Mouse (Mus musculus): Measurements from ENCODE around the gene H2afv.

Gene H2afv

DNA sequence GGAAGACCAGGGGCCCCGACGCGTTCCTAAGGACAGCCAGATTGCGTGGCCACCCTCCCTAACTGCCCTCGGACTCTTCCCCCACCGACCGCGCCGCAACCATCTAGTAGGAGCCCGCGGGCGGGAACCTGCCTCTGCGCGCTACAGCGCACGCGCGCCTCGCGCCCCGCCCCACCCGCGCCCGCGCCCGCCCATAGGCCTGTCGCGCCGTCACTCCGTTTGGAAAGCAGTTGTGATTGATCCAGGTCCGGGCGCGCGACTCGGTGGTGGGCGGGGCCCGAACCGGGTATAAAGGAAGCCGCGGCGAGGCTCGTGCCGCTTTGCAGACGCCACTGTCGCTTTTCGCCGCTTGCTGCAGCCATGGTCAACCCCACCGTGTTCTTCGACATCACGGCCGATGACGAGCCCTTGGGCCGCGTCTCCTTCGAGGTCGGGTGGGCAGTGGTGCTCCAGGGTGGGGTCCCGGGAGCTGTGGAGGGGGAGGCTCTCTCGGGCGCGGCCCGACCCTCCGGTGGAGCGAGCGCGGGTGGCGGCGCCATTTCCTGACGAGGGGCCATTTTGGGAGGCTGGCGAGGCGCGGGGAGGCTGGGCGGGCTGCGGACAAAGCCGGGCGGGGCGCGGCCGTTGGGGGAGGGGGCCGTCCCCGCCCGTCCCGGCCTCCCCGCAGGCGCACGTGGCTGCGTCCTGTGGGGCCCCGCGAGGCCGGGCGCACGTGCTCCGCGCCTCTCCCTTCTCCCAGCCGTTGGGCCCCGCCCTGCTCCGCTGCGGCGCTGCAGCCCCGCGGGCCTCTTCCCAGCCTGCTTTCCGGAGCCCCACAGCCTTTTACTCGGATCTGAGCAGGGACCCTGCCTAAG is 28.5 kb downstream of the H2afv start:
- CTCF ChIA-PET: no interaction called here

DNA sequence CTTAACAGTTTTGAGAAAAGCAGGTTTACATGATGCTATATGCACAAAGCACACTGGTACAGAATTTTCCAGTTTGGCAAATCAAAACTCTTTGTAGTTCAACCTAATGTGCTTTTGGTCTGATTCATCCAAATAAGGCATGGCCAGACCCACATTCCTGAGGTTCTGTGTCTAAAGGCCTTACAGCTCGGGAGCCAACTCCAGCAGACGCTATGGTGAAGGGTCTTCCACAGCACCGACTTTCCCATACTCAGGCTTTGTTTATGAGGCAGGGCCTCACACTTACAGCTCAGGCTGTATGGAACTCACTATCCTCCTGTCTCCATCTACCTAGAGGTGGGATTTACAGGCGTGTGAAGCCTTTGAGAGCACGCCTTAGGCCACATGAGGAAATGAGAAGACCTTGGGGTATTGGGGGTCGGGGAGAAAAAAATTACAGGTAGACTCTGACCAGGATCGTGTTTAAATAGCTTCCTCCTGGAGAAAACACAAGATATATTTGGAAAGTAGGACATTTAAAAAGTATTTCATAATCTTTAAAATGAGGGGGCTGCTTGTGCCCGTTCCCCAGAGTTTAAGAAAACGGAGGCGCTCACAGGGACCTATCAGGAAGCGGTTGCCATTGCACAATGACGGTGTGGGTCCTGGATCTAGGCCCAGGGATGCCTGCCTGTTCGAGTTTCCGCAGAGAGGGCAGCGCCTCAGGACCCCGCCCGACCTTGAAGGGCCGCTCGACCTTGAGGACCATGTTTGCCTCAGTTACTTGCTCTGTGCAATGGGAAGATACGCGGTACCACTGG is 29.3 kb downstream of the H2afv start, which contains the start of gene Ppia:
Gene Ppia, plus strand, starts transcription at position 693 of the 800 bp plus-strand sequence.
- CTCF ChIA-PET: interaction anchor here (0.6 kb wide), 1 partner anchor 12 kb away, joined by 3 read pairs; no protein-coding TSS in a partner anchor

DNA sequence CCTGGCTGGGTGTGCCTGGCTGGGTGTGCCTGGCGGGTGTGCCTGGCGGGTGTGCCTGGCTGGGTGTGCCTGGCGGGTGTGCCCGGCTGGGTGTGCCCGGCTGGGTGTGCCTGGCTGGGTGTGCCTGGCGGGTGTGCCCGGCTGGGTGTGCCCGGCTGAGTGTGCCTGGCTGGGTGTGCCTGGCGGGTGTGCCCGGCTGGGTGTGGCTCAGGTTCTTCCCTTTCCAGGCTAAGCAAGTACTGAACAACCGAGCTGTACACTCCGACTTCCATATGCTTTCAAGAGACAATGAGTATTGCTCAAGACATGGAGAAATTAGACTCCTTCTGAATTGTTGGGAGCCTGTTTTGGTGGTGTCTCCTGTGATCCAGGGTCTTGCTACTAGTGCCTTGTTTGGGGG is 31.0 kb downstream of the H2afv start:
- CTCF ChIA-PET: interaction anchor here (0.5 kb wide), 2 partner anchors 221 to 365 kb away, joined by 5 to 7 read pairs; no protein-coding TSS in a partner anchor

DNA sequence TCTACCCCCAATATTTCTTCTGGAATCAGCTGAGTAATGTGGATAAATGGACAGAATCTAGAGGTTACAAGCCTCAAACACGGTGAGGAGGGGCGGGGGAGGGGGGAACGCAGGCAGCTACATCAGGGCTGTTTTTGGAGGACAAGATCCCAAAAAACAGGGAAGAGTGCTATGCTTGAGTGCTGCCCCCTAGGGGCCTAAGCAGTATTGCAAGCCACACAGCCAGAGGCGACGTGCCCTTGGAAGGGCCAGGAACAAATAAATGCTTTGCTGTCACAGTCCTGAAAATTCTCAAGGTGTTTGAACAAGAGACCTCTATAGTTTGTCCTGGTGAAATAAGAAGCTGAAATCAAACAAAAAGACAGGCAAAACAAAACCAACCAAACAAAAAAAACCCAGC is 32.6 kb downstream of the H2afv start:
- CTCF ChIA-PET: interaction anchor here (0.6 to 1.3 kb wide), 4 partner anchors 9 to 66 kb away, joined by 3 to 4 read pairs (median 4); no protein-coding TSS in a partner anchor

DNA sequence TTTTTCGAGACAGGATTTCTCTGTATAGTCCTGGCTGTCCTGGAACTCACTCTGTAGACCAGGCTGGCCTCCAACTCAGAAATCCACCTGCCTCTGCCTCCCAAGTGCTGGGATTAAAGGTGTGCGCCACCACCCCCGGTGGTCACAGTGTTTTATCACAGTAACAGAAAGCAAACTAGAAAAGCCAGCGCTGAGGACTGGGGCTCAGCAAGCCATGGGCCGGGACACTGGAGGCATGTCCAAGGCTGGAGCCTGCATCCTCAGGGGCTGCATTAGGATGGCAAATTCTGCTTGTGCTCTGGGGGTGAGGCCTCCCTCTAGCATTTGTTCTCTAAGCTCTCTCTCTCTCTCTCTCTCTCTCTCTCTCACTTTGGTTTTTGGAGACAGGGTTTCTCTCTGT is 33.5 kb downstream of the H2afv start:
- CTCF ChIA-PET: interaction anchor here (1.3 kb wide), 1 partner anchor 8 kb away, joined by 4 read pairs; no protein-coding TSS in a partner anchor

DNA sequence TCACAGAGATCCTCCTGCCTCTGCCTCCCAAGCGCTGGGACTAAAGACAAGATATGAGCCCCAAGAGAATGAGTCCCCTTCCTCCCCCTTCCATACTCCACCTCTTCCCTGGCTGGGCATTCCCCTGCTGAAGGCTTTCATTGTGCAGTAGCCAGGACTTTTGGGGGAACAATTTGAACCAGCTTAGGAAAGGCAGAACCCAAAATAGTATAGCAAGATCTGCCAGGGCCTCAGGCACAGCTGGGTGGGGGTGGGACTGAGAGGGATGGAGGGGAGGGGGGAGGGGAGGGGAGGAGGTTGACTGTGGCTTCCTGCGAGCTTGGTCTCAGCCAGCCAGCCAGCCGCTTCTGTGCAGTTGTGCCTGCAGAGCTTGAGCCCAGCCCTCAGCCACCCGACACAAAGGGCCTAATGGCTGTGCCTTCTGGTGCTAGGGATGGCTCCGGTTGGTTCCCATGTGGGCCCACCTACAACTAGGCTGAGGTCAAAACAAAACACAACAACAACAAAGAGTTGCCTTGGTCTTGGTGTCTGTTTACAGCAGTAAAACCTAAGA is 34.1 kb downstream of the H2afv start:
- CTCF ChIA-PET: no interaction called here

DNA sequence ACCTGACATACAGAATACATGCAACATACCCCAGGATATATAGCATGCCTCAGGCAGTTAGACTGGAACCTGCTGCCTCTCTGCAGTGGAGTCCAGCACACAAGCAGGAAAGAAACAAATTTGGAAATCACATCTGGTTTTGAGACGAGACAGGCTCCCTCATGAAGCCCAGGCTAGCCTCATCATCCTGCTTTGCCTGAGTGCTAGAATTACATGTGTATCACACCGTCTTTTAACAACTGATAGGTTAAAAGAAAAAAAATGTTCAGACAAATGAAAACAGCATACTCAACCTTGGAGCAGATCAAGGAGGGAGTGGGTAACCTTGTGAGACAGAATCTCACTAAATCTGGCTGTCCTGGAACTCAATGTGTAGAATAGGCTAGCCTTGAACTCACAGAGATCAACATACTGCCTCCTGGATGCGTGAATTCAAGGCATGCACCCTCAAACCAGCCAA is 37.1 kb downstream of the H2afv start:
- CTCF ChIA-PET: no interaction called here

DNA sequence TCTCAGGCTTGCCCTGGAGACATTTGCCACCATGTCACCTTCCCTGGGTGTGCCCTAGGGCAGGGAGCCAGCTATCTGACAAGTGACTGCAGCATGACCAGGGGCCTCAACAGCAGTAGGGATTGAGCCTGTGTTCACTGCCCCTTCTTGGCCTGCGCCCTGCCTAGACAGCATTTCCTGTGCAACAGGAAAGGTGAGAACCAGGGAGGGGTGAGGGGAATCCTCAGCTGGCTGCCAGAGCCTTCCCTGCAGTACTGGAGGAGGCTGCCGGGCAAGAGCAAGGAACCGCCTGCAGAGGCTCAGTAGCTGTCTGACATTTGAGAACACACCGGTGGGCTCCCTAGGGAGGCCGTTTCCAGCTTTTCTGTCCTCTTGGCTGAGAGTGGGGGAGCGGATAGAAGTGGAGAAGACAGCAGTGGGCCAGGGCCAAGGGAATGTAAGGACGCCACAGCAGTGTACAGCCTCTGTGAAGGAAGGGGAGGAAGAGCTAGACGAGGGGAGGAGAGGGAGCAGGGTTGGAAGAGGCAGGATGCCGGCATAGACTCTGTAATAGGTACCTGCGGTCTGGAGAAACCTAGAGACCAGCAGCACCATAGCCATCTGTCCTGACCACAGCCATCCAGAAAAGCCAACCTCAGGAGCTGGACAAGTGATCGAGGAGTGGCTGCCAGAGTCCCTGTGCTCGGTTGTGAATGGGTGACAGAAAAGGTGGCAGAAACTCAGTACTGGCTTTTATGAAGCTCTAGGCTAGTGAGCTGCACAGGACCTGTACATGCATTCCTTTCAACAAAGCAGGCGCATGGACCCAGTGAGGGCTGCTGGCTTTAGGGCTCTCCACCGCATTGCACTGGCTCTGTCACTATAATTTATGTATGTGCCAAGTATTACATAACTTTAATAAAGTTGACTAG is 37.7 kb downstream of the H2afv start:
- CTCF ChIA-PET: no interaction called here

DNA sequence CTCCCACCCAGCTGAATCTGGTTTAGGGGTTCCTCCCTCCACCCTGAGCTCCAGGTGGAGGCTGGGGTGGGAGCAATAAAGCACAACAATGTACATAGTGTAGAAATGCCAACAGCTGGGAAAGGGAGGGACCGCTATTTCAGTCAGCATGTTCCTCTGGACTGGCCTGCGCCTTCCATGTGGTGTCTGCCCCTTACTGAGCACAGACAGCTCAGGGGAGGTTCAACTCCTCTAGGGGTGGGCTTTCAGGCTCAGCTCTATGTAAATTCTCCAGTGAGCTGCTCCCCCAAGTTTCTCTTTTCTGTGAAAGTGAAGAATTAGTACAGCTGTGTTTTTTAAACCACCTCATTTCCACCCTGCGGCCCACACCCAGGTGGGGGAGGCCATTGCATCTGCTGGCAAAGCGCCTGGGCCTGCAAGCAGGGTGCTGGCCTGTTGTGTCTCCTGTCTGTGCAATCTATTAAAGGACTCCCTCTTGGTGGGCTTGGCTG is 38.6 kb downstream of the H2afv start:
- CTCF ChIA-PET: interaction anchor here (0.6 kb wide), 1 partner anchor 15 kb away, joined by 3 read pairs; no protein-coding TSS in a partner anchor

DNA sequence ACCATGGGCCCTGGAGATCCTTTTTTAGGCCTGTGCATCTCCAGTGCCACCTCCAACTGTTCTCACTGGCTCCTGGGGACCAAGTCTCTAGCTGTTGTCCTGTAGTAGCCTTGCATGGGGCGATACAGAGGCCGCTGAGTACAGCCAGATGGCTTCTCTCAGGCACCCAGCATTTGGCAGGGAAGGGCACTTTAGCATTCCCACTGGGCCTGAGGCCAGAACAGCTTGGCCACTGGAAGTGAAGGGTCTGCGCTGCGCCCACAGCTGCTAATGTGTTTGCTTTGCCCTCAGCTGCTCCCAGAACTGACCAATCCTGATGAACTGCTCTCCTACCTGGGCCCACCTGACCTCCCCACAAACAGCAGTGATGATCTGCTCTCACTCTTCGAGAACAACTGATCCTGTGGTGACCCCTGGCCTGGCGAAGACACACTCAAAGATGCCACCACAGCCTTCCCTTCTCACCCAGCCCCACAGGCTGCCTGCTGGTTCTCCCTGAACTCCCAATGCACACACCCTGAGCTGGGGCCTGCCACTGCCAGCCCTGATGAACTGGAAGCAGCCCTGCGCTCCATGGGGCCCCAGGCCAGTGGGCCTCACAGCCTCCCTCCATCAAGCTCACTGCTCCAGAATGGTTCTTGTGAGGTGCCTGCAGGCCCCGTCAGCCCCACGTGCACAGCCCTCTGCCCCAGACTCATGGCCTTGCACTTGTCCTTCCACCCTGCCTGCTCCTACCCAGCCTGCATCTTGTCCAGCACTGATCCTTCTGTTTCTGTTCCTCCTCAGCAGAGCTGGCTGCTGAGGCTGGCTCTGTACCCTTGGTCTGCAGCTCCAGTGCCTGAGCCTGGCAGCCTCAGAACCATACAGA is 39.3 kb downstream of the H2afv start:
- CTCF ChIA-PET: interaction anchor here (0.6 kb wide), 2 partner anchors 14 to 15 kb away, joined by 3 to 5 read pairs; no protein-coding TSS in a partner anchor

DNA sequence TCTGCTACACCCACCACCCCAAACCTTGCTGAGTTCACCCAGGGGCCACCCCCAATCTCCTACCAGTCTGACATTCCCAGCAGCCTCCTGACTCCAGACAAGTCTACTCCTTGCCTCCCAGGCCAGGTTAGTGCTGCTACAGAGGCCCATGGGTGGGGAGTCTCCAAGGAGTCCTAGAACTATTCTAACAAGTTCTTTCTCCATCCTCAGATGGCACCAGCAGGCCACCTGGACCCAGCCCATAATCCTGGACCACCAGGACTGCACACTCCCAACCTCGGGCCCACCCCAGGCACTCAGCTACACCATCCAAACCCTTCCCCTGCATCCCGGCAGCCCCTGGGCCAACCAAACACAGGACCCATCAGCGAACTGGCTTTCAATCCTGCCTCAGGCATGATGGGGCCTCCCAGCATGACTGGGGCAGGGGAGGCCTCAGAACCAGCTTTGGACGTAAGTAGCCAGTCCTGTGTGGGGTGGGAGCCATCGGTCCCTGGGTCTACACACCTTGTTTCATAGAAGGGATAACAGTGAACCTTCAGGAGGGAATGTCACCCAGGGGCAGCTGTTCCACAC is 40.3 kb downstream of the H2afv start:
- CTCF ChIA-PET: interaction anchor here (0.6 kb wide), 1 partner anchor 13 kb away, joined by 5 read pairs; no protein-coding TSS in a partner anchor

DNA sequence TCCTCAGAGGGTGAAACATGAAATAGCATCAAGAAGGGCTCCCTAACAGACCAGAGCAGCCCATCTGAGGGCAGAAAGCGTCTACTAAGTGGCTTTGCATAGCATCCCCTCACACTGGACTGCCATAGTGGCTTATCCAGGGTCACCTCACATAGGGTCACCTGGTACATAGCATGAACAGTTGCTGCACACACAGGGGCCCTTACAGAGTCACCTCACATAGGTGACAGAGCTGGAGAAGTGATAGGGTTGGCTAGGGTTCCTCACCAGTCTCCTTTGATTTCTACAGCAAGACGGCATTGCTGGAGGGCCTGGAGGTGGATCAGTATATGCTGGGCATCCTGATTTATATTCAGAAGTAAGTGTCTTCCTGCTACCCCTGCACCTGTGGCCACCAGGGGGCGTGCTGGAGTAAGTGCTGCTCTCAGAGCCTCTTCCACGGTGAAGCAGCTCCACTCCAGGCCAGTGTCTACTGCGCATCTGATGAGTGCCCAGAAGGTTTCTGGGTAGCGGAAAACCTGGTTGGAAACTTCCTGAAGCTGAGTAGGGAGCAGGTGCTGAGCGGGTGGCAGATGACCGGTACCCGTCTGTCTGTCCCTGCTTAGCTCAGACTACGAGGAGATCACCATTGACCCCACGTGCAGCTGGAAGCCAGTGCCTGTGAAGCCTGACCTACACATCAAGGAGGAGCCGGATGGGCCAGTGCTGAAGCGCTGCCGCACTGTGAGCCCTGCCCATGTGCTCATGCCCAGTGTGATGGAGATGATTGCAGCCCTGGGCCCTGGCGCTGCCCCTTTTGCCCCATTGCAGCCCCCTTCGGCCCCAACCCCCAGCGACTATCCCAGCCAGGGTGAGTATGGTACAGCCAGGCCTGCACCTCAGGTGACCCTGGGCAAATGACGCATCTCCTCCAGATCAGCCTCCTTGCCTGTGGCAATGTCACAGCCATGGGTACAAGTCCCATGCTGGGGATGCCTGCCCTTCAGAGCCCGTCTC is 41.4 kb downstream of the H2afv start:
- CTCF ChIA-PET: interaction anchor here (0.9 to 1.1 kb wide), 2 partner anchors 8 to 12 kb away, joined by 3 to 4 read pairs; no protein-coding TSS in a partner anchor

DNA sequence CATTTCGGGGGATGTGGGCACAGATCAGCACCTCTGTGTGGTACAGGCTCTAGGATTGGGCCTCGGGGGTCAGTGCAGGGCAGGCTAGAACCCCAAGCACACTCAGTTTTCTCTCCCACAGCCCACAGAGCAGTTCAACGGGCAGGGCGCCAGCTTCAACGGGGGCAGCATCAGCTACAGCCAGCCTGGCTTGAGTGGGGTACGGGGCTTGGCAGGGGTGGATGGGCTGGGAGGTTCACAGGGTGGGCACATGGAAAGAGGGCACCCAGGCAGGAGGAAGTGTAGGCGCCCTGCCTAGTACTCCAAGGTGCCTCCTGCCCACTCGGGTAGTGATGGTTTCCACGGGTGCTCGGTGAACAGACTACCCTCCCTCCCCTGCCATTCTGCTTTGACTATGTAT is 46.1 kb downstream of the H2afv start:
- CTCF ChIA-PET: no interaction called here

DNA sequence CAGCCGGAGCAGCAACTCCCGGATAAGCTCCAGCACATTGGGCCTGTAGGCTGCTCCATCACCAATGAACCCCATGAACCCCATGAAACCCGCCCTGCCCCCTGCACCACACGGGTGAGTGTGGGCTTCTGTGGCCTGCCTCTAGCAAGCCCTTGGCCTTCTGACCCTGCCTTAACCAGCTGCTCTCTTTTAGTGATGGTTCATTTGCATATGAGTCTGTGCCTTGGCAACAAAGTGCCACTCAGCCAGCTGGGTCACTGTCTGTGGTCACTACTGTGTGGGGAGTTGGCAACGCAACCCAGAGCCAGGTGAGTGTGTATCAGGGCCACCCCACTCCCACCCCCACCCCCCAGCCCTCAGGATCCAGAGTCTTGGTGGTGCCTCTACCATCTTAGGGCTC is 48.7 kb downstream of the H2afv start:
- CTCF ChIA-PET: no interaction called here

DNA sequence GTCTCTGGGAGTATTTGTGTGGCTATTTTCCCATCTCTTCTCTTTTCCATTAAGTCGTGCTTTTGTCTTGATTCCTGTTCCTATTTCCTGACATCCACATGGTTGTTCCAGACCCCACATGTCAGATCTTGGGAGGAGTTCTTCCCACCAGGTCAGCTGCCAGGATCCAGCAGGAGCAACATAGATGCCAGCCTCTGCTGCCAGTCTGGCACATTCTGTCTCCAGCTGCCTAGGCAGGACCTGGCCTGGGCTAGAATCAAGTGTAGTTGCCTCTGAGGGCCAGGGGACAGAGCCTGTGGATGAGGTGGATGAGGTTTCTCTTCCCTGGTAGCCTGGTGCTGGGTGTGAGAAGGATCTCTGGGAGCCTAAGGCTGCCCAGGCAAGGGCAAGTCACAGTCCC is 50.4 kb downstream of the H2afv start:
- CTCF ChIA-PET: no interaction called here

DNA sequence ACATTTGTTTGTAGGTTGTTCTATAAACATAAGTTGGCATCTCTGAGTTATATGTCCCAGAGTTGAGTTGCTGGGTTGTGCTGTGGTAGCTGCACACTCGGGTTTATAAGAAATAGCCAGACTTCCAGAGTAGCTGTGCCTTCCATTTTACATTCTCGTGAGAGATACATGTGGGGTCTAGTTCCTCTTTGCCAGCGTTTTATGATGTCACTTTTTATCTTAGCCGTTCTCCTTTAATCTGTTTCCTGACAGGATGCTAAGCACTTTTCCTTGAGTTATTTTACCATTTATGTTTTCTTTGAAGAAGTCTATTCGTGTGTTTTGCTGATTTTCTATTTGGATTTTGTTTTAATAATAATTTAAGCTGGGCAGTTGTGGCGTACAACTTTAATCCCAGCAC is 51.4 kb downstream of the H2afv start:
- CTCF ChIA-PET: no interaction called here

DNA sequence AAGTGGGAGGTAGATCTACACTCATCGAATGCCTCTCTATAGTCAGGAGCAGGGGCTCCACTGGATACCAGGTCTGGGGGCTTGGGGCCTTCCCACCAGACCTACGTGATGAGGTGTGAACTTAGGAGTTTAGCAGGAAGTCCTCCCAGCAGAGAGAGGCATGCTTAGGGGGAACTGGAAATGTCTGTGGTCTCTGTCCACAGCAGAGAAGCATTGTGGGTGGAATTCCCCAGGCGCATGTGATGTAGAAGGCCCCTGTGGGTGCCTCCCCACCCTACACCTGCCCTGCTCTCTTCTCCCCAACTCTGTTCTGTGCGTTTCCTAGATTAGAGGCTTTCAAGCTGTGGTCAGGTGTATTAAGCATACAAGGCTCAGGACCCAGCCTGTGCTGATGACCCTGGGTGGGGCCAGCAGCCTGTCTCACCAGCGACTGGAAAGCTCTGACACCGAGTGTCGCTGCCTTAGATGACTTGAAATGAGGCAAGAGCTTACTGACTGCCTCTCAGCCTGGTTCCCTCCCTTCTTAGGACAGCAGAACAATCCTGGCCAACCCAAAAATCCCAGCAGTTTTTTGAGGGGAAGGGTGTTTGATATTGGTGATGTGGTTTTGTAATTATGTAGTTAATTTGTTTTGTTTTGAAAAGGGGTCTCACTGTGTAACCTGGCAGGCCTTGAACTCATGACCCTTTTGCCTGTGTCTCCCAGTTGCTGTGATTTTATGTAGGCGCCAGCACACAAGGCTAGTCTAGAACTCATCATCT is 52.5 kb downstream of the H2afv start:
- CTCF ChIA-PET: interaction anchor here (0.7 kb wide), 1 partner anchor 13 kb away, joined by 5 read pairs; no protein-coding TSS in a partner anchor

Measured in spleen, embryonic (tissue).